Mouse (Mus musculus) stomach, embryonic 16.5 days (tissue): ENCODE results near the gene Tbc1d10b. TPM values are rescaled to one million over a fixed set of nuclear protein-coding genes. Genes with fewer than 3 reads are reported as not detected.

ENCODE experiments used
- ATAC-seq: fragments of 200-750 bp; cut with Nextera tagmentation; 2 replicates; pipeline ENCODE4 v1.8.0; 2017; ENCODE audit warnings: moderate number of reproducible peaks, moderate TSS enrichment; ENCODE audit not compliant: insufficient read depth, low FRiP score
- H3K27ac ChIP-seq: fragments of 300-500 bp; sonication (generic); 2 replicates; pipeline ENCODE4 v1.5.1; 2014; ENCODE audit warnings: low read length
- H3K27me3 ChIP-seq: fragments of 300-500 bp; sonication (generic); 2 replicates; pipeline ENCODE4 v1.6.1; 2014; ENCODE audit warnings: low read length, control low read depth, mixed read lengths; ENCODE audit not compliant: control insufficient read depth, insufficient read depth
- H3K36me3 ChIP-seq: fragments of 300-500 bp; sonication (generic); 2 replicates; pipeline ENCODE4 v1.6.1; 2014; ENCODE audit warnings: low read length; ENCODE audit not compliant: control insufficient read depth, insufficient read depth
- H3K4me1 ChIP-seq: fragments of 300-500 bp; sonication (generic); 2 replicates; pipeline ENCODE4 v1.6.1; 2014; ENCODE audit warnings: low read length, control low read depth, mixed read lengths; ENCODE audit not compliant: control insufficient read depth, insufficient read depth
- H3K4me2 ChIP-seq: fragments of 300-500 bp; sonication (generic); 2 replicates; pipeline ENCODE4 v1.6.1; 2014; ENCODE audit warnings: low read depth, low read length, mixed read lengths
- H3K4me3 ChIP-seq: fragments of 300-500 bp; sonication (generic); replicated peaks from 2 replicates; pipeline ENCODE4 v1.5.1; 2014; ENCODE audit warnings: mild to moderate bottlenecking, low read length
- H3K9ac ChIP-seq: fragments of 300-500 bp; sonication (generic); 2 replicates; pipeline ENCODE4 v1.6.1; 2014; ENCODE audit warnings: low read length
- H3K9me3 ChIP-seq: fragments of 300-500 bp; sonication (generic); replicated peaks from 2 replicates; pipeline ENCODE4 v1.6.1; 2016; ENCODE audit warnings: low read length, control low read depth; ENCODE audit not compliant: control insufficient read depth
- WGBS: fragments of 180-500 bp; shearing (Covaris S2); extraction: QIAGEN DNeasy Blood & Tissue Kit; methylation state at CpG from one replicate; pipeline ENCODE4 v1.1.7; 2014; 5-methylcytosine and 5-hydroxymethylcytosine counted together
- polyA plus RNA-seq: library from polyadenylated mRNA; unstranded; fragments of >200 nt; fragmentation: Nextera tagmentation; extraction: Ambion mirVana; gene quantifications from 2 replicates; pipeline ENCODE4 v1.2.1, GENCODE M21; 2015

Tbc1d10b gene
- polyA plus RNA-seq, 1 experiment from 2014 or later, result 15.7 TPM

DNA sequence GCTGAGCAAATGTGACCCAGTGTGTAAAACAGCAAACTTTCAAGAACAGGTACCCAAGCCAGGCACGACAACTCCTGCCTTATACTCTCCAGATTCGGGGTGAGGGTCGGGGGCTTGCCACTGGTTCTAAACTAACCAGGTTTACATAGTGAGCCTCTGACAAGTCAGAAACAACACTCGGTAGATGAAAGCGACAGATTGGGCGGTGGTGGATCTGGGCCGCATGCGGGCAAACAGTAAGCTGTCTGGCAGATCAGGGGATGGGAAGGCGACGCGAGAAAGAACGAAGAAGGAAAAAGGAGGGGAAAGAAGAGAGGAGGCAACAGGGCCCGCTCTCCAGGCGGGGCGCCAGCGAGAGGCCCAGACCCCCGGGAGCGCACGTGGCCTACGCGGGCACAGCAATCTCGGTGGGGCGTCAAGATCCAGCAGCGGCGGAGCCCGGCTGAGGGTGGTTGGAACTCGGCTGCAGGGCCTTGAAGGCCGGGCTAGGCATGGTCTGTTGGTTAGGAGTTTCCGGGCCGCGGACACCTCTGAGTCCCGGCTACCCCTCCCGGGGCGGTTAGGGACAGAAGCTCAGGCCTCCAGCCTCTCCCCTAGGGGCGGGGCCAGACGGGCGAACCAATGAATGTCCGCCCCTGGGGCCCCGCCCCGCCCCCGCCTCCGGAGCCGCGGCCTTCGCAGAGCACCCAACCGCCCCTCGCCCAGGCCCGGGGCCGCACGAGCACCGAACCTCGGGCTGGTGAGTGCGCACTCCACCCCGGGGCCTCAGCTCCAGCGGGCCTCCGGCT is 35.8 kb upstream of the Tbc1d10b start, which contains the start of gene Zfp771:
Gene Zfp771, plus strand, starts transcription at position 405 of the 788 bp plus-strand sequence.
- peak; percentile 97 for ATAC-seq
- whole genome bisulfite sequencing, result under 1% methylated on average over 56 of the region's 56 CpGs
- H3K27ac ChIP-seq, result peak within 1 kb of the TSS; percentile 96

GRCm38 (mm10) chr7:127243361-127243867 is 35.1 kb upstream of the Tbc1d10b start:
- Histone ChIP-seq H3K36me3 (no peaks in the 10 kb centered on the region), H3K9me3 (no peaks in the 10 kb centered on the region), H3K4me3 (peak overlapping the region; percentile 77), H3K4me1 (peaks cover 17% of the 10 kb centered on the region), H3K4me2 (peak overlapping the region; percentile 82), H3K27ac (peak overlapping the region; percentile 96), H3K27me3 (no peaks in the 10 kb centered on the region), H3K9ac (peak overlapping the region; percentile 94)
- 32% methylated on average over 2 of the region's 2 CpGs for WGBS
- ATAC-seq, result no peak

More for the DNA sequence above, 35.8 kb upstream of the Tbc1d10b start, which contains the start of gene Zfp771:
- H3K4me2 ChIP-seq, result peak within 1 kb of the TSS; percentile 82
- peak within 1 kb of the TSS; percentile 77 for H3K4me3 ChIP-seq
- H3K36me3 ChIP-seq, result no peaks in the 10 kb centered on the region
- H3K9ac ChIP-seq, result peak within 1 kb of the TSS; percentile 94
- no peaks in the 10 kb centered on the region for H3K27me3 ChIP-seq
- no peaks in the 10 kb centered on the region for H3K9me3 ChIP-seq
- peaks cover 17% of the 10 kb centered on the region for H3K4me1 ChIP-seq

DNA sequence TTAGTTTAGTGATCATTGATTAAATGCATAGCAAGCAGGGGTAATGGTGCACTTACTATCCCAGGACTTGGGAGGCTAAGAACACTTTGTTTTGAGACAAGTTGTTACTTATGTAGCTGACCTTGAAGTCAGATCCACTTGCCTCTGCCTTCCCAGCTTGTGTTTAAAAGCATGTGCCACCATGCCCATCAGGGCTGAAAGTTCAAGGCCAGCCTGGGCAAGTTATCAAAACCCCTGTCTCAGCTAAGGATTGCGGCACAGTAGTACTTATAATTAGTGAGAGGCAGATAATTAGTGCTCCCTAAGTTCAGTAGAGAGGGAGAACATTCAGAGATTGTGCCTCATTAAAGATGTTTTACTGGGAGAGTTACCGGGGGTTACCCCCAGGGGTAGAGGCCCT is 26.5 kb upstream of the Tbc1d10b start:
- H3K9me3 ChIP-seq, result no peaks in the 10 kb centered on the region
- no peak overlapping the region for H3K4me2 ChIP-seq
- H3K9ac ChIP-seq, result no peak overlapping the region
- ATAC-seq, result no peak
- H3K4me3 ChIP-seq, result no peak overlapping the region
- peaks cover 21% of the 10 kb centered on the region for H3K36me3 ChIP-seq
- H3K4me1 ChIP-seq, result peaks cover 17% of the 10 kb centered on the region
- H3K27me3 ChIP-seq, result no peaks in the 10 kb centered on the region
- 98% methylated on average over 2 of the region's 2 CpGs for WGBS
- no peak overlapping the region for H3K27ac ChIP-seq

DNA sequence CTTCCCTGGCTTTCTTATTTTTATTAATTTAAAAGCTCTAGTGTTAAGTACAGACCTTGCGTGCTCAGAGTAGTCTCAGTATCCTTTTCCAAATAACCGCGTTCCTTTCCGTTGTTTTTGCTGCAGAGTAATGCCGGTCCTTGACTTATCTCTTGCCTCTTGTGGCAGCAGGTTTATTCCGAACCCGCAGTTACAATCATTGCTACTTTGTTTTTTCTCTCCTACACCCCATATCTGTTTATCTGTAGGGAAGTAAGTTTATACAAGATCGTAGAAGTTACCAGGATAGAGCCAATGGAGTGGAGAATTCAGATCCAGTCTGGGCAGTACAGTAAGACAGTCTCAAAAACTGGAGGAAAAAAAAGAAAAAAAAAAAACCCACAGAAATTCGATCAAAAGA is 25.5 kb upstream of the Tbc1d10b start:
- Histone ChIP-seq H3K9me3 (no peaks in the 10 kb centered on the region), H3K27ac (peak overlapping the region; percentile 96), H3K9ac (peak overlapping the region; percentile 94), H3K36me3 (peaks cover 21% of the 10 kb centered on the region), H3K4me1 (peaks cover 17% of the 10 kb centered on the region), H3K4me3 (peak overlapping the region; percentile 89), H3K4me2 (peak overlapping the region; percentile 66), H3K27me3 (no peaks in the 10 kb centered on the region)
- ATAC-seq, result no peak
- WGBS, result 2% methylated on average over 9 of the region's 9 CpGs

- Histone ChIP-seq H3K27ac (peak overlapping the region; percentile 96), H3K4me2 (peak overlapping the region; percentile 66), H3K9me3 (no peaks in the 10 kb centered on the region), H3K4me1 (peaks cover 17% of the 10 kb centered on the region), H3K4me3 (peak overlapping the region; percentile 89), H3K9ac (peak overlapping the region; percentile 94), H3K36me3 (peaks cover 21% of the 10 kb centered on the region), H3K27me3 (no peaks in the 10 kb centered on the region)
- ATAC-seq, result peak; percentile 22
- WGBS, result 0% methylated on average over 27 of the region's 27 CpGs
Observed at GRCm38 (mm10) chr7:127233368-127233749, 25.1 kb upstream of the Tbc1d10b start.

DNA sequence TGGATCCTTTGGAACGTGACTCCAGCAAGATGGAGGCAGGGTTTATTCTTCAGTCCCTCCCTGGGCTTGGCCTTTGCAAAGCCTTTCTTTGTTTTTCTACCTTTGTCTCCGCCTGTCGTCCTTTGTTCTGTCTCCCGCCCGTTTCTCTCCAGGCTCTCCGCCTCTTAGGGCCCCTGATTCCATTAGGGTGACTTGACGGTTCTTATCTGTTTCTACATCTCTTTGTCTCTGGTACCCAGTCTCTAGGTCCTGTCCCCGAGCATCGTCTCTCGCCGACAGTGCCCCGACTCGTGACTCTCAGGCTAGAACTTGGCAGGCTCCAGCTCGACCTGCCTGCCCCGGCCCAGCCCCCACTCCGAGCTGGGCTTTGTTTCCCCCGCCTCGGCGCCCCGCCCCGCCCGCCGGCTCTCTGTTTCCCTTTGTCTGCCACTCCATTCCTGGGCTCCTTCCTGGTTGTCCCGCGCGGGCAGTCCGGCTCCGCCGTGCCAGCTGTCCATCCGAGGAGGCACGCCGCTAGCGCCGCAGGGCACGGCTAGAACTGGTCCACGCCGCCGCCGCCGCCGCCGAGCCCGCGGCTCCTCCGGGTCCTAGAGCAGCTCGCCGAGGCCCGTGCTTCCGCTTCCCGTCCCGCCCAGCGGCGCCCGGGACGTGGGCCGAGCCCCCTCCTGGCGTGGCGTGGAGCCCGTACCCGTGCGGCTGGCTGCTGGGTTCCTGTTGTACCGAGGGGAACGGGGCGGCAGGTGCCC is 24.5 kb upstream of the Tbc1d10b start, which contains the start of the genes Zfp553 and Sept1:
Gene Zfp553, plus strand, starts transcription at position 440 of the 746 bp plus-strand sequence.
Gene Sept1, minus strand, starts transcription at position 509 of the 746 bp plus-strand sequence.
- peak; percentile 93 for ATAC-seq
- Histone ChIP-seq H3K4me3 (peak within 1 kb of the TSS; percentile 89), H3K27ac (peak within 1 kb of the TSS; percentile 96), H3K4me1 (peaks cover 17% of the 10 kb centered on the region), H3K4me2 (peak within 1 kb of the TSS; percentile 75), H3K27me3 (no peaks in the 10 kb centered on the region), H3K9ac (peak within 1 kb of the TSS; percentile 94), H3K9me3 (no peaks in the 10 kb centered on the region), H3K36me3 (peaks cover 21% of the 10 kb centered on the region)
- under 1% methylated on average over 64 of the region's 64 CpGs for WGBS

- Histone ChIP-seq H3K4me2 (peak overlapping the region; percentile 75), H3K27me3 (no peaks in the 10 kb centered on the region), H3K4me1 (peaks cover 17% of the 10 kb centered on the region), H3K9ac (peak overlapping the region; percentile 94), H3K36me3 (peaks cover 21% of the 10 kb centered on the region), H3K4me3 (peak overlapping the region; percentile 89), H3K9me3 (no peaks in the 10 kb centered on the region), H3K27ac (peak overlapping the region; percentile 96)
- WGBS, result 4% methylated on average over 20 of the region's 20 CpGs
- ATAC-seq, result no peak
Observed at GRCm38 (mm10) chr7:127231826-127232621, 23.8 kb upstream of the Tbc1d10b start.

DNA sequence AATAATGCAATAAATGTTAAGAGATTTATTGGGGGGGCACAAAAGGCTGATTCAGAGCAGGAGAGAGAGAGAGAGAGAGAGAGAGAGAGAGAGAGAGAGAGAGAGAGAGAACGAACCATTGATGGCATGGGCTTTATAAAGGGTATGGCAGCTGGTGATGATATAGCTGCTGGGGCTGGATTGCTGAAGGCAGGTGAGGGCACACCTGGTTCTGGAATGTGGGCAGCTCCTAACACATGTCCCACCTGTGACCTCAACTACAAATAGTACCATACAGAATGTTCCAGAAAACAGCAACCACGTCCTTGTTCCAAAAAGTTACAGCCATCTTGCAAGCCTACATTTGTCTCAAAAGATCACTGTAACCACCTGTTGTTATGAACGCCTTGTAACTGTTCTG is 23.1 kb upstream of the Tbc1d10b start:
- Histone ChIP-seq H3K4me3 (peak overlapping the region; percentile 89), H3K27ac (peak overlapping the region; percentile 96; the same call in 1 of the 2 replicates), H3K9ac (peak overlapping the region; percentile 94), H3K4me1 (peaks cover 17% of the 10 kb centered on the region), H3K4me2 (peak overlapping the region; percentile 75), H3K36me3 (peaks cover 15% of the 10 kb centered on the region), H3K27me3 (no peaks in the 10 kb centered on the region), H3K9me3 (no peaks in the 10 kb centered on the region)
- WGBS, result 53% methylated on average over 3 of the region's 3 CpGs
- no peak for ATAC-seq
